Mouse (Mus musculus): ENCODE data around the gene Shank2. TPM values are rescaled to one million over a fixed set of nuclear protein-coding genes. Genes with fewer than 3 reads are reported as not detected.

Gene Shank2
- polyA plus RNA-seq, 1 experiment: 0.70 TPM

DNA sequence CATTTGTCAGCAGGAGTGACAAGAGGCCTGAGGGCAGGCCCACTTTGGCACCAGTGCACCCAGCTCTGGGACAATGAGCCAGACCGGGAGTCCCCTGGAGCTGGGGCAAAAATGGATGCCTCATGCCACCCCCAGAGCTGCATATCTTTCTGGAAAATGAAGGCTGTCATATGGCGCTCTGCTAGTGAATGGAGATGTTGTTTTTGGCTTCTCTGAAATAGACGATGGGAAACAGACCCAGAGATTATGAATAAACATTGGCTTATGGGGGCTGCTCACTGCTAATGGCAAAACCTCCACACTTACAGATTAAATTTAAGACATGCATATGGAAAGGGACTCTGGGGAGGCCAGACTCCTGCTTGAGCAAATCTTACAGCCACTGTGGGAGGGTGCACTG, 202.6 kb downstream of the Shank2 start:
- Histone ChIP-seq H3ac (ENCODE audit: control insufficient read depth, insufficient read length, low read depth) (no peak overlapping the region), H3K79me3 (ENCODE audit: low read depth) (no peaks in the 10 kb centered on the region), H3K36me3 (ENCODE audit: control insufficient read depth, insufficient read depth) (no peaks in the 10 kb centered on the region), H3K4me3 (ENCODE audit: insufficient read depth, poor library complexity, severe bottlenecking) (no peak overlapping the region), H3K79me2 (ENCODE audit: control insufficient read depth, insufficient read depth) (no peaks in the 10 kb centered on the region), H3K27me3 (ENCODE audit: control insufficient read depth, insufficient read depth, insufficient read length) (peaks cover 22% of the 10 kb centered on the region)
- TF ChIP-seq CEBPB (IDR thresholded peaks at IDR 0.05; ENCODE audit: low read depth) (no peak), USF1 (IDR thresholded peaks at IDR 0.05; ENCODE audit: low read depth) (no peak), MYOG (IDR thresholded peaks at IDR 0.05; ENCODE audit: control insufficient read depth, extremely low read depth, insufficient read length) (no peak), MYOD1 (IDR thresholded peaks at IDR 0.05; ENCODE audit: control insufficient read depth, insufficient read length, low read depth) (no peak), FOSL1 (IDR thresholded peaks at IDR 0.05; ENCODE audit: insufficient read depth, low read length, poor library complexity, severe bottlenecking) (no peak), CTCF (IDR thresholded peaks at IDR 0.05; ENCODE audit: control insufficient read depth, insufficient read depth, insufficient read length) (no peak), MAX (IDR thresholded peaks at IDR 0.05) (no peak)

- Histone ChIP-seq H3K79me2 (ENCODE audit: control insufficient read depth, insufficient read depth) (no peaks in the 10 kb centered on the region), H3K4me3 (ENCODE audit: insufficient read depth, poor library complexity, severe bottlenecking) (no peak overlapping the region), H3K27me3 (ENCODE audit: control insufficient read depth, insufficient read depth, insufficient read length) (peaks cover 22% of the 10 kb centered on the region), H3K79me3 (ENCODE audit: low read depth) (no peaks in the 10 kb centered on the region), H3ac (ENCODE audit: control insufficient read depth, insufficient read length, low read depth) (no peak overlapping the region), H3K36me3 (ENCODE audit: control insufficient read depth, insufficient read depth) (no peaks in the 10 kb centered on the region)
- no peak for TF ChIP-seq MYOD1 (IDR thresholded peaks at IDR 0.05; ENCODE audit: control insufficient read depth, insufficient read length, low read depth)
- no peak for TF ChIP-seq CEBPB (IDR thresholded peaks at IDR 0.05; ENCODE audit: low read depth)
- no peak for TF ChIP-seq USF1 (IDR thresholded peaks at IDR 0.05; ENCODE audit: low read depth)
- TF ChIP-seq CTCF (IDR thresholded peaks at IDR 0.05; ENCODE audit: control insufficient read depth, insufficient read depth, insufficient read length): no peak
- TF ChIP-seq MYOG (IDR thresholded peaks at IDR 0.05; ENCODE audit: control insufficient read depth, extremely low read depth, insufficient read length): no peak
Measured at GRCm38 (mm10) chr7:144205161-144205560, 203.4 kb downstream of the Shank2 start.

- TF ChIP-seq MYOD1 (IDR thresholded peaks at IDR 0.05; ENCODE audit: control insufficient read depth, insufficient read length, low read depth): no peak
- TF ChIP-seq MYOG (IDR thresholded peaks at IDR 0.05; ENCODE audit: control insufficient read depth, extremely low read depth, insufficient read length): no peak
- no peak for TF ChIP-seq USF1 (IDR thresholded peaks at IDR 0.05; ENCODE audit: low read depth)
- no peak for TF ChIP-seq CTCF (IDR thresholded peaks at IDR 0.05; ENCODE audit: control insufficient read depth, insufficient read depth, insufficient read length)
- no peak for TF ChIP-seq FOSL1 (IDR thresholded peaks at IDR 0.05; ENCODE audit: insufficient read depth, low read length, poor library complexity, severe bottlenecking)
- TF ChIP-seq MAX (IDR thresholded peaks at IDR 0.05): no peak
- no peak for TF ChIP-seq CEBPB (IDR thresholded peaks at IDR 0.05; ENCODE audit: low read depth)
- Histone ChIP-seq H3K27me3 (ENCODE audit: control insufficient read depth, insufficient read depth, insufficient read length) (peaks cover 29% of the 10 kb centered on the region), H3K79me2 (ENCODE audit: control insufficient read depth, insufficient read depth) (no peaks in the 10 kb centered on the region), H3K4me3 (ENCODE audit: insufficient read depth, poor library complexity, severe bottlenecking) (no peak overlapping the region), H3K36me3 (ENCODE audit: control insufficient read depth, insufficient read depth) (no peaks in the 10 kb centered on the region), H3ac (ENCODE audit: control insufficient read depth, insufficient read length, low read depth) (no peak overlapping the region), H3K79me3 (ENCODE audit: low read depth) (no peaks in the 10 kb centered on the region)
Measured at GRCm38 (mm10) chr7:144205837-144206236, 204.1 kb downstream of the Shank2 start.

- no peak overlapping the region for H3ac ChIP-seq (ENCODE audit: control insufficient read depth, insufficient read length, low read depth)
- TF ChIP-seq CEBPB (IDR thresholded peaks at IDR 0.05; ENCODE audit: low read depth) (no peak), MYOD1 (IDR thresholded peaks at IDR 0.05; ENCODE audit: control insufficient read depth, insufficient read length, low read depth) (no peak), MYOG (IDR thresholded peaks at IDR 0.05; ENCODE audit: control insufficient read depth, extremely low read depth, insufficient read length) (no peak)
- no peaks in the 10 kb centered on the region for H3K79me2 ChIP-seq (ENCODE audit: control insufficient read depth, insufficient read depth)
- H3K36me3 ChIP-seq (ENCODE audit: control insufficient read depth, insufficient read depth): no peaks in the 10 kb centered on the region
- peaks cover 30% of the 10 kb centered on the region for H3K27me3 ChIP-seq (ENCODE audit: control insufficient read depth, insufficient read depth, insufficient read length)
- H3K4me3 ChIP-seq (ENCODE audit: insufficient read depth, poor library complexity, severe bottlenecking): no peak overlapping the region
- H3K79me3 ChIP-seq (ENCODE audit: low read depth): no peaks in the 10 kb centered on the region
Measured at GRCm38 (mm10) chr7:144206254-144206653, 204.5 kb downstream of the Shank2 start.

GRCm38 (mm10) chr7:144207100-144207499, 205.4 kb downstream of the Shank2 start:
- no peaks in the 10 kb centered on the region for H3K79me2 ChIP-seq (ENCODE audit: control insufficient read depth, insufficient read depth)
- no peaks in the 10 kb centered on the region for H3K36me3 ChIP-seq (ENCODE audit: control insufficient read depth, insufficient read depth)
- TF ChIP-seq MAX (IDR thresholded peaks at IDR 0.05): no peak
- no peak for TF ChIP-seq CEBPB (IDR thresholded peaks at IDR 0.05; ENCODE audit: low read depth)
- TF ChIP-seq FOSL1 (IDR thresholded peaks at IDR 0.05; ENCODE audit: insufficient read depth, low read length, poor library complexity, severe bottlenecking): no peak
- TF ChIP-seq MYOD1 (IDR thresholded peaks at IDR 0.05; ENCODE audit: control insufficient read depth, insufficient read length, low read depth): no peak
- no peak for TF ChIP-seq USF1 (IDR thresholded peaks at IDR 0.05; ENCODE audit: low read depth)
- no peak for TF ChIP-seq CTCF (IDR thresholded peaks at IDR 0.05; ENCODE audit: control insufficient read depth, insufficient read depth, insufficient read length)
- TF ChIP-seq MYOG (IDR thresholded peaks at IDR 0.05; ENCODE audit: control insufficient read depth, extremely low read depth, insufficient read length): no peak
- H3ac ChIP-seq (ENCODE audit: control insufficient read depth, insufficient read length, low read depth): no peak overlapping the region
- peaks cover 26% of the 10 kb centered on the region for H3K27me3 ChIP-seq (ENCODE audit: control insufficient read depth, insufficient read depth, insufficient read length)
- no peaks in the 10 kb centered on the region for H3K79me3 ChIP-seq (ENCODE audit: low read depth)
- no peak overlapping the region for H3K4me3 ChIP-seq (ENCODE audit: insufficient read depth, poor library complexity, severe bottlenecking)

DNA sequence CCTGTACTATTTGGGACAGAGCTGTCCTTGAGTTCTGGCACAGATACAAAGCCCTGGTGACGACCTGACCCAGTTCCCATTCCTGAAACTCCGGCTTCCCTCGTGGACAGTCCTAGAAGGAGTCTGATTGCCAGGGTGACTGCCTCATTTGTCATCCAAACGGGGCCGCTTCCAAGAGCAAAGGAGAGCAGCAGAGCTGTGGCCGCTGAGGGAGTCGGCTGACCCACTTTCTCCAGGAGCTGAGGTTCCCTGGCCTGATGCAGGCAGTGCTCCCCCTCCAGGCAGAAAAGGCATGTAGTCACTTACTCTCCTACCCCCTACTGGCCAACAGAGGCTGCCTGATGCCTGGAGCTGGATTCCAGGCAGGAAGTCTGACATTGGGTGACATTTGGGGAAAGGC, 206.1 kb downstream of the Shank2 start:
- TF ChIP-seq CTCF (IDR thresholded peaks at IDR 0.05; ENCODE audit: control insufficient read depth, insufficient read depth, insufficient read length) (peak; percentile 22), MAX (IDR thresholded peaks at IDR 0.05) (no peak)
- Histone ChIP-seq H3K79me3 (ENCODE audit: low read depth) (no peaks in the 10 kb centered on the region), H3K79me2 (ENCODE audit: control insufficient read depth, insufficient read depth) (no peaks in the 10 kb centered on the region), H3ac (ENCODE audit: control insufficient read depth, insufficient read length, low read depth) (no peak overlapping the region), H3K36me3 (ENCODE audit: control insufficient read depth, insufficient read depth) (no peaks in the 10 kb centered on the region), H3K27me3 (ENCODE audit: control insufficient read depth, insufficient read depth, insufficient read length) (peaks cover 26% of the 10 kb centered on the region), H3K4me3 (ENCODE audit: insufficient read depth, poor library complexity, severe bottlenecking) (no peak overlapping the region)
